Mouse (Mus musculus) duodenum, adult 2 months (tissue): ENCODE results near the gene Cypt2. TPM values are rescaled to one million over a fixed set of nuclear protein-coding genes. Genes with fewer than 3 reads are reported as not detected.

Experiments used
- polyA plus RNA-seq: library from polyadenylated mRNA; depleted of rRNA; stranded (reverse); fragments of >200 nt; gene quantifications from 2 replicates; pipeline ENCODE4 v1.2.3, GENCODE M21; 2012; ENCODE audit warnings: low replicate concordance; rRNA removed

Cypt2 gene
- polyA plus RNA-seq = not detected in 2 replicates

GRCm38 (mm10) chrX:105499472-105499871 lies at the start of gene Cypt2:
Cypt2 (plus strand) TSS chrX:105499772.

